Mouse (Mus musculus) heart, embryonic 15.5 days (tissue): ENCODE data around the gene Mttp. TPM values are rescaled to one million over a fixed set of nuclear protein-coding genes. Genes with fewer than 3 reads are reported as not detected.

Experiments
- ATAC-seq: fragments of 200-750 bp; cut with Nextera tagmentation; replicated peaks from 2 replicates; pipeline ENCODE4 v1.8.0; 2017; ENCODE audit warnings: low read depth, moderate TSS enrichment; ENCODE audit not compliant: insufficient number of reproducible peaks, insufficient read depth, low FRiP score
- H3K27ac ChIP-seq: fragments of 300-500 bp; sonication (generic); 2 replicates; pipeline ENCODE4 v1.5.1; 2015; ENCODE audit warnings: mild to moderate bottlenecking, inconsistent platforms
- H3K27me3 ChIP-seq: fragments of 300-500 bp; sonication (generic); 2 replicates; pipeline ENCODE4 v1.6.1; 2015; ENCODE audit warnings: inconsistent platforms
- H3K36me3 ChIP-seq: fragments of 300-500 bp; sonication (generic); 2 replicates; pipeline ENCODE4 v1.6.1; 2015; ENCODE audit warnings: mild to moderate bottlenecking, inconsistent platforms
- H3K4me1 ChIP-seq: fragments of 300-500 bp; sonication (generic); replicated peaks from 2 replicates; pipeline ENCODE4 v1.6.1; 2015; ENCODE audit warnings: inconsistent platforms
- H3K4me2 ChIP-seq: fragments of 300-500 bp; sonication (generic); 2 replicates; pipeline ENCODE4 v1.6.1; 2015; ENCODE audit warnings: inconsistent platforms, mild to moderate bottlenecking, moderate library complexity
- H3K4me3 ChIP-seq: fragments of 300-500 bp; sonication (generic); 2 replicates; pipeline ENCODE4 v1.5.1; 2015; ENCODE audit warnings: mild to moderate bottlenecking, inconsistent platforms
- H3K9ac ChIP-seq: fragments of 300-500 bp; sonication (generic); 2 replicates; pipeline ENCODE4 v1.6.1; 2015; ENCODE audit warnings: mild to moderate bottlenecking, inconsistent platforms
- H3K9me3 ChIP-seq: fragments of 300-500 bp; sonication (generic); replicated peaks from 2 replicates; pipeline ENCODE4 v1.6.1; 2016; ENCODE audit warnings: inconsistent platforms
- WGBS: fragments of 180-500 bp; shearing (Covaris S2); methylation state at CpG from one replicate; pipeline ENCODE4 v1.1.7; 2015; ENCODE audit warnings: mixed read lengths; 5-methylcytosine and 5-hydroxymethylcytosine counted together
- polyA plus RNA-seq: library from polyadenylated mRNA; unstranded; fragments of >200 nt; fragmentation: Nextera tagmentation; extraction: Ambion mirVana; gene quantifications from 2 replicates; pipeline ENCODE4 v1.2.1, GENCODE M21; 2015

The Mttp gene
- 6.0 and 6.8 TPM in 2 replicates for polyA plus RNA-seq

- Histone ChIP-seq H3K9ac (peak within 1 kb of the TSS; percentile 70), H3K4me2 (peak within 1 kb of the TSS; percentile 74), H3K27me3 (no peaks in the 10 kb centered on the region), H3K4me1 (peaks cover 5% of the 10 kb centered on the region; the same call in 1 of the 2 replicates), H3K36me3 (peaks cover 3% of the 10 kb centered on the region; the same call in 1 of the 2 replicates), H3K4me3 (peak within 1 kb of the TSS; percentile 89), H3K27ac (peak within 1 kb of the TSS; percentile 99), H3K9me3 (no peaks in the 10 kb centered on the region)
- no peak for ATAC-seq
- 3% methylated on average over 8 of the region's 8 CpGs for WGBS
Measured at GRCm38 (mm10) chr3:138144642-138145171, at the start of gene Mttp. Mttp (minus strand) TSS chr3:138144968.

DNA sequence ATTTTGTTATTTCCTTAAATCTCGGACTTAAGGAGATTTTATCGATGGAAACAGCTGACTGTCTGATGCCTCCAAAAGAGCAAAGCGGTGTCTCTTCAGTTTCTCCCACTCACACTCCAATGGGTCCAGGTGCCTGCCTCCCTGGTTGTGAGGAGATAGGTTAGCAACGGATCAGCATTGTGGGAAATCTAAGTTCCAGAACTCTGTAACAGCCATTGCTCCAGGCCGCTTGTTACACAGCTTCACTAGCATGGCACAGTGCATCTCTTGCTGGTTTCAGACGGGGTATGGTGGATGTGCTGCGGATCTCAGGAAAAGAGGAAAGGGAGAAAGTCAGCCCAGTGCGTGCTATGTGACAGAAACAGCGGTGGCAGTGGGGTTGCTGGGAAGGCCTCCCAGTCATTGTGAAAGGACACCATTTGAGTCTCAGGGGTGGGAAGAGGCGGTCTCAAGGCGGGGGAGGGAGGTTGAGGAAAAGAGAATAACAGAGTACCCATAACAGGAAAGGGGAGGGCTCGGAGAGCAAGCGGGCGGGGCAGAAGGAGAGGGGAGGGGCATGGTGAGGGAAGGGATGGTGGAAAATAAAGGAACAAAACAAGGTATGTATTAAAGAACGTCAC lies 49.0 kb upstream of the Mttp start, which contains the start of gene 4930579F01Rik:
Gene 4930579F01Rik (minus strand): TSS at position 143 of the 620 bp plus-strand sequence.
- Histone ChIP-seq H3K4me1 (0 out of 2 replicates have a peak, but pooled peaks cover 4% of the 10 kb centered on the region), H3K27ac (no peak within 1 kb of the TSS), H3K4me2 (no peak within 1 kb of the TSS), H3K27me3 (no peaks in the 10 kb centered on the region), H3K9ac (no peak within 1 kb of the TSS), H3K4me3 (no peak within 1 kb of the TSS), H3K36me3 (no peaks in the 10 kb centered on the region), H3K9me3 (no peaks in the 10 kb centered on the region)
- WGBS = 76% methylated on average over 15 of the region's 15 CpGs
- no peak for ATAC-seq

DNA sequence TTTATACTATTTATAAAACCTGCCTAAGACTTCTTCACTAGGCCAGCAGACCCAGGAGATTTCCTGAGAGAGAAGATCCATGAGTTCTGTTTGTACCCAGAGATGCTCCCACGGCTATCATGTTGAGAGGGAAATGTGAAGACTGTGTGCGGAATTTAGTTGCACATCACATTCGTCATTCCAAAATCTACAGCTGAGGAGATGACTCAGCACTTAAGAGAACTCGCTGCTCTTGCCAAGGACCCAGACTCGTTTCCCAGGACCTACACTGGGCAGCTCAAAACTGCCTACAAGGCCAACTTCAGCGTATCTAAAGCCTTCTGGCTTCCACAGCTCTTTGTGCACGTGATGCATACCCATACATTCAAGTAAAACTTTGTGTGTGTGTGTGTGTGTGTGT lies 47.5 kb upstream of the Mttp start:
- WGBS = 64% methylated on average over 7 of the region's 7 CpGs
- no peak overlapping the region for H3K9ac ChIP-seq
- H3K4me1 ChIP-seq = no peaks in the 10 kb centered on the region
- H3K27ac ChIP-seq = no peak overlapping the region
- no peak overlapping the region for H3K4me2 ChIP-seq
- no peaks in the 10 kb centered on the region for H3K36me3 ChIP-seq
- no peaks in the 10 kb centered on the region for H3K9me3 ChIP-seq
- H3K4me3 ChIP-seq = no peak overlapping the region
- no peaks in the 10 kb centered on the region for H3K27me3 ChIP-seq
- ATAC-seq = no peak

DNA sequence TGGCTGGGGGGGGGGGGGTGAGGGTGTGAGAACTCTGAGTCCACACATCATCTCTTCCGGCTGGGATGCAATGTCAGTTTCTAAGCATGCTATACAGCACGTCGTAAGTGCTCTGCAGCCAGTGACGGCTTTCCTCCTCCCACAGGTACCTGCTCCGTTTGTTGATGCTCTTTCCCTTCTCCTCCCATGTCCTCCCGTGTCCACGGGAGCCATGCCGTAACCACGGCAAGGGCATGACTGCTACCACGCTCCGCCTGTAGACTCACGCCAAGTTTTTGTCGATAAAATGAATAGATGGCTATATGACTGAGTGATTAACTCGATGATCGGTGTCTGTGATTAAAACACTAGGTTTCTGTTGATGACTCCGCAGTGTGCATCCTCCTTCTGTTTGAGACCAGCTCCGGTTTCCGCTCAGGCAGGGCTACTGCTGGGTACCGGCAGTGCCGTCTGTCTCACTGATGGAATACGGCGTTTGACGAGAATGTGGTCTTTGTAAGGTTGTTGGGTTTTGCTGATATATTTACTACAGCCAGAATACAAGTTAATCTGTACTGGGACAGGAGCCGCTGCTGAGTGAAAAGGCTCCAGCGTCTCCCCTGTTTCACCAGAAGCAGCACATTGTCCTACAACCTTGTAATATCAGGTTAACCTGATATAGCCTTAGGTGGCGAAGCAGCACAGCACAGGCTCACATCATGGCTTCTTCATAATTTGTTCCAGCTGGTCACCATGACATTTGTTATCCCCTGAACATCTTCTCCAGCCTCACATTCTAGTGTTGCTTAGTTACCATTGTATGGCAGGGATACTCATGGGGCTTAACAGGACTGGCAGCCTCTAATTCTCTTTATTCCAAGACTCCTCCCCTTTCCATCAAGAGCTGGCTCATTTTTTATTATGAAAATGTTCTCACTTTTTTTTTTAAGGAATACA lies 41.5 kb upstream of the Mttp start:
- ATAC-seq = no peak
- Histone ChIP-seq H3K4me2 (no peak overlapping the region), H3K4me1 (no peaks in the 10 kb centered on the region), H3K9ac (no peak overlapping the region), H3K27me3 (no peaks in the 10 kb centered on the region), H3K4me3 (no peak overlapping the region), H3K36me3 (no peaks in the 10 kb centered on the region), H3K27ac (no peak overlapping the region), H3K9me3 (no peaks in the 10 kb centered on the region)
- 90% methylated on average over 26 of the region's 26 CpGs for WGBS

- H3K4me1 ChIP-seq = no peaks in the 10 kb centered on the region
- no peak overlapping the region for H3K27ac ChIP-seq
- ATAC-seq = no peak
- WGBS = 50% methylated on average over 4 of the region's 4 CpGs
- H3K4me3 ChIP-seq = no peak overlapping the region
- H3K36me3 ChIP-seq = no peaks in the 10 kb centered on the region
- no peak overlapping the region for H3K4me2 ChIP-seq
- no peaks in the 10 kb centered on the region for H3K27me3 ChIP-seq
- no peak overlapping the region for H3K9ac ChIP-seq
- no peaks in the 10 kb centered on the region for H3K9me3 ChIP-seq
Measured at GRCm38 (mm10) chr3:138185290-138185689, 40.5 kb upstream of the Mttp start.

DNA sequence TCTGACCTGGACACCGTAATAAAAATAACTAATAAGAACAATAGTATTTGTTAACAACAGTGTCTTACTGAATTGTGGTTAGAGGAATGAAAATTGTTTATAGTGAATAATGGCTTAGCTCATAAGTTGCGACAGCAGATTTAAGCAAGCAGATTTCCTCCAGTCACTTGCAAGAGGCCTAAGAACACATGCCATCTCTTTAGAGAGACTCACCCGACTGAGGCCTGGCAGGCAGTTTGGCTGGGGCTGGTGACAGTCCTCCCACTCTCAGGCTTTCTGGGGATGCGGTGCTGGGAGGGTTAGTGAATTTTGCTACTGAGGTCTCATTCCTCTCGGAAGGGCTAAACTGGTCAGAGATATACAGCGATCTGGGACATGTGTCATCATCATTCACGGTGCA lies 38.6 kb upstream of the Mttp start:
- Histone ChIP-seq H3K4me3 (no peak overlapping the region), H3K27me3 (no peaks in the 10 kb centered on the region), H3K36me3 (no peaks in the 10 kb centered on the region), H3K4me2 (no peak overlapping the region), H3K4me1 (no peaks in the 10 kb centered on the region), H3K27ac (no peak overlapping the region), H3K9me3 (no peaks in the 10 kb centered on the region), H3K9ac (no peak overlapping the region)
- no peak for ATAC-seq
- WGBS = 81% methylated on average over 7 of the region's 7 CpGs

GRCm38 (mm10) chr3:138182019-138182418 lies 37.3 kb upstream of the Mttp start:
- ATAC-seq = no peak
- Histone ChIP-seq H3K9ac (no peak overlapping the region), H3K9me3 (no peaks in the 10 kb centered on the region), H3K27me3 (no peaks in the 10 kb centered on the region), H3K27ac (no peak overlapping the region), H3K4me2 (no peak overlapping the region), H3K4me1 (no peaks in the 10 kb centered on the region), H3K4me3 (no peak overlapping the region), H3K36me3 (no peaks in the 10 kb centered on the region)
- 82% methylated on average over 2 of the region's 2 CpGs for WGBS

DNA sequence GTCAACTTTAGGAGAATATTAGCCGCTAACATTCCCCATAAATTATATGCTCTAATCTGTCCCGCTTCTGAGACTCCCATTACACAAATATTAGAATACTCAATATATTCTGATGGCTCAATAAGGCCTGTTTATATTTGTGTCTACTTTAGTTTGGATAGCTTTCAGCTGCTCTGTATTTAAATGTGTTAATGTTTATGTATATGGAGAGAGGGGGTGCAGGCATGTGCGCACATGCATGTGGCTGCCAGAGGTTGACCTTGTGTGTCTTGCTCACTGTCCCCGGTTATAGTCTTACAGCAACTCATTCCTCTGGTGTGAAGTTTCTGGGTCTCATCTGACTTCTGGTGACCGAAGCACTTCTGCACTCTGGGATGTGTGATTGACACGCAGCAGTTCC lies 30.8 kb upstream of the Mttp start:
- H3K4me3 ChIP-seq = no peak overlapping the region
- no peak for ATAC-seq
- no peak overlapping the region for H3K4me2 ChIP-seq
- H3K4me1 ChIP-seq = no peaks in the 10 kb centered on the region
- no peak overlapping the region for H3K9ac ChIP-seq
- no peaks in the 10 kb centered on the region for H3K9me3 ChIP-seq
- H3K27ac ChIP-seq = no peak overlapping the region
- no peaks in the 10 kb centered on the region for H3K36me3 ChIP-seq
- WGBS = 65% methylated on average over 6 of the region's 6 CpGs
- no peaks in the 10 kb centered on the region for H3K27me3 ChIP-seq

GRCm38 (mm10) chr3:138173291-138173690 lies 28.5 kb upstream of the Mttp start:
- 77% methylated on average over 10 of the region's 10 CpGs for WGBS
- Histone ChIP-seq H3K4me1 (no peaks in the 10 kb centered on the region), H3K4me2 (no peak overlapping the region), H3K4me3 (no peak overlapping the region), H3K9me3 (no peaks in the 10 kb centered on the region), H3K27ac (no peak overlapping the region), H3K36me3 (no peaks in the 10 kb centered on the region), H3K27me3 (no peaks in the 10 kb centered on the region), H3K9ac (no peak overlapping the region)
- ATAC-seq = no peak

- H3K9me3 ChIP-seq = no peaks in the 10 kb centered on the region
- ATAC-seq = no peak
- H3K4me3 ChIP-seq = no peak overlapping the region
- no peak overlapping the region for H3K9ac ChIP-seq
- H3K4me2 ChIP-seq = no peak overlapping the region
- no peaks in the 10 kb centered on the region for H3K36me3 ChIP-seq
- no peak overlapping the region for H3K27ac ChIP-seq
- WGBS = 55% methylated on average over 4 of the region's 4 CpGs
- H3K27me3 ChIP-seq = no peaks in the 10 kb centered on the region
- no peaks in the 10 kb centered on the region for H3K4me1 ChIP-seq
Measured at GRCm38 (mm10) chr3:138162553-138163183, 17.9 kb upstream of the Mttp start.

GRCm38 (mm10) chr3:138161623-138162022 lies 16.9 kb upstream of the Mttp start:
- no peaks in the 10 kb centered on the region for H3K4me1 ChIP-seq
- 0 out of 2 replicates have a peak, but pooled peaks cover 1% of the 10 kb centered on the region for H3K36me3 ChIP-seq
- 79% methylated on average over 10 of the region's 10 CpGs for WGBS
- no peak overlapping the region for H3K9ac ChIP-seq
- H3K27ac ChIP-seq = no peak overlapping the region
- ATAC-seq = no peak
- H3K9me3 ChIP-seq = no peaks in the 10 kb centered on the region
- H3K27me3 ChIP-seq = no peaks in the 10 kb centered on the region
- H3K4me3 ChIP-seq = no peak overlapping the region
- H3K4me2 ChIP-seq = no peak overlapping the region
